Mouse (Mus musculus) gastrocnemius, postnatal 4 days (tissue): Measurements from ENCODE around the gene Vps18. TPM values are rescaled to one million over a fixed set of nuclear protein-coding genes. Genes with fewer than 3 reads are reported as not detected.

Experiments
- DNase-seq, 2 experiments: peaks; one replicate each; pipeline ENCODE4 v3.0.0; 2021 to 2022; ENCODE audit warnings: low spot score in 2 of 2, mixed read lengths in 2 of 2
- long read RNA-seq, 2 experiments: library from polyadenylated mRNA; stranded (forward); transcript quantifications; one replicate each; pipeline ENCODE4 v2.0.0; 2021
- total RNA-seq, 2 experiments: library from RNA; stranded (reverse); gene quantifications; 2 replicates each; pipeline ENCODE4 v1.2.3; 2021

Gene Vps18
- 10 to 100 TPM; 12.6 to 13.0 TPM for total RNA-seq
- long read RNA-seq, experiment 1, full-length matches to known transcripts = 13 of 23 reads
- long read RNA-seq, experiment 1, partial matches to known transcripts = 8 of 23 reads
- long read RNA-seq, experiment 1, other reads (novel, unspliced or antisense) = 2 of 23 reads
- long read RNA-seq, experiment 2, full-length matches to known transcripts = 15 of 23 reads
- long read RNA-seq, experiment 2, partial matches to known transcripts = 7 of 23 reads
- long read RNA-seq, experiment 2, other reads (novel, unspliced or antisense) = 1 of 23 reads

DNA sequence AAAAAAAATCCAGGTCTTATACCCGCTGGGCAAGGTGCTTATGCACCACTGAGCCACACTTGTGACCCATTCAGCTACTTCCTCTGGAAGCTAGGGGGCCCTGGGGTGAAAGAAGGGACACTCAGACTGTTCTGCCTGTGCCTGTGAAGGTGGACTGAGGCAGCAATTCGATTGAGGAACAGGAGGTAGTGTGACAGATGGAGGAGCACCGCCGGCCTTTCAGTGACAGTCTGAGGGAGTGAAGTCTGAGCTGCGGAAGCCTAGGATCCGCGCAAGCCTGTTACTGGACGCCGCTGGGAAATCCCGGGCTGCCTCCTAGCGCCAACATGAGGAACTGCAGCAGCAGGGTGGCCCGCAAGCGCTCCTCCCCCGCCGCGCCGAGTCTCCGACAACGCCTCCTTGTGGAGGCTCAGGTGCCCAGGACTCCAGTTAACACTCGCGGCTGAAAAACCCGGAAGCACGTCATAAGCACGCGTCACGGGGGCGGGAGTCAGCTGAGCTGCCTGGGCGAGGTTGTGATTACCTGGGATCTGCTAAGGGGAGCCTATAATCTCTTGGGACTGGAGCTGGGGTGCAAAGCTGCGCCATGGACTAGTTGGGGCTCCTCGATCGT is at the start of gene Vps18:
Vps18 (plus strand) TSS at position 471 of the 613 bp plus-strand sequence.
- peak; percentile 94 to 97 for DNase-seq

DNA sequence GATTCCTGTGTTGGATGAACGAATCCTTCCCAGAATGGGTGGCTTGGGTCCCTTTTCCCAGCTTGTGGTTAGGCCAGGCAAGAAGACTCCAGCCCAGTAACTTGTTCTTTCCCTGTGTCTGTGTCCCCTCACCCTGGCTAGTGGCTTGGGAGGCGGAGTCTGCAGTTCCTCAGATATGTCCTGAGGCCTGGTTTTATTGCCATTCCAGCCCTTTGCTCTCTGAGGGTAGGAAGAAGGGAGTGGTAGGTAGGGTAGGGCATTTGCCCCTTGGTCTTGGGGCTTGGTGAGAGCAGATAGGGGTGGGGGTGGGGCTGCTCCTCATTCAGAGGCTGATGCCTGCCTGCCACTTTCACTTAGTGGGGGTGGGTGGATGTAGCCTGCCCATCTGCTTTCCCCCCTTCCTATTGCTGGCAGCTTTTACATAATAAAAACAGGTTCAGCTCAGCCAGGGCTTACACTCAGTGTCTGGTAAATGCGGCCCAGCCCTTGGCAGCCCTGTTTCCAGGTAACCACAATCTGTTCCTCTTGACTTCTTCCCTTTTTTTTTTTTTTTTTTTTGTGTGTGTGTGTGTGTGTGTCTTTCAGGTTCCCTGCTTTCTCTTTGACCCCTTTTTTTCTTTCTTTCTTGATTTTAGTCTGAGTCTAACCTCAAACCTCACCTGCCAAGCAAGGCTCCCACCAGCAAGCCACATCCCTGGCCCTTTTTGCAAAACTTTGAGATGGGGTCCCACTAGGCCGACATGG is 48.3 kb upstream of the Vps18 start:
- no peak for DNase-seq

- DNase-seq = no peak
These were observed 47.7 kb upstream of the Vps18 start for GRCm38 (mm10) chr2:119240819-119241186.

GRCm38 (mm10) chr2:119242548-119242947 is 46.0 kb upstream of the Vps18 start:
- DNase-seq = no peak

GRCm38 (mm10) chr2:119245246-119245645 is 43.3 kb upstream of the Vps18 start:
- no peak for DNase-seq

GRCm38 (mm10) chr2:119247904-119248303 is 40.6 kb upstream of the Vps18 start:
- no peak for DNase-seq

DNA sequence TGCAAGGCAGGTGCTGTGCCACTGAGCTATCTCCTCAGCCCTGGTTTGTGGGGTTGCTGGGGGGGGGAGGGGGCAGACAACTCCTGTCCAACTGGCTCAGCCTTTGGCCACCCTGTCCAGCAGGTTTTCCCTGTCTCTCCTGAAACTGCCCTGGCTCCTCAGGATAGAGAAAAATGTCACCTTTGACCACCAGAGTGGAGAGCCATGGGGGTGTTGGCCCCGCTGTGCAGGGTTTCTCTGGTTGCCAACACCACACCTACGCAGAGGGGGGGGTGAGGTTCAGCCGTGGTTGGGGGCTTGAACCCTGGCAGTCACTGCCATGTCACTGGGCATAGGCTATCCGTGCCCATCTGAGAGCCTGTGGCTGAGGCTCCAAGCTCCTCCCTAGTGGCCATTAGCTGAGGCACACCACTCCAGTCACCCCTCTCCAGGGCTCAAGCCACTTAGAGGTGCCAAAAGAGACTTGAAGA is 38.9 kb upstream of the Vps18 start:
- no peak for DNase-seq

GRCm38 (mm10) chr2:119250377-119250776 is 38.2 kb upstream of the Vps18 start:
- DNase-seq = no peak

DNA sequence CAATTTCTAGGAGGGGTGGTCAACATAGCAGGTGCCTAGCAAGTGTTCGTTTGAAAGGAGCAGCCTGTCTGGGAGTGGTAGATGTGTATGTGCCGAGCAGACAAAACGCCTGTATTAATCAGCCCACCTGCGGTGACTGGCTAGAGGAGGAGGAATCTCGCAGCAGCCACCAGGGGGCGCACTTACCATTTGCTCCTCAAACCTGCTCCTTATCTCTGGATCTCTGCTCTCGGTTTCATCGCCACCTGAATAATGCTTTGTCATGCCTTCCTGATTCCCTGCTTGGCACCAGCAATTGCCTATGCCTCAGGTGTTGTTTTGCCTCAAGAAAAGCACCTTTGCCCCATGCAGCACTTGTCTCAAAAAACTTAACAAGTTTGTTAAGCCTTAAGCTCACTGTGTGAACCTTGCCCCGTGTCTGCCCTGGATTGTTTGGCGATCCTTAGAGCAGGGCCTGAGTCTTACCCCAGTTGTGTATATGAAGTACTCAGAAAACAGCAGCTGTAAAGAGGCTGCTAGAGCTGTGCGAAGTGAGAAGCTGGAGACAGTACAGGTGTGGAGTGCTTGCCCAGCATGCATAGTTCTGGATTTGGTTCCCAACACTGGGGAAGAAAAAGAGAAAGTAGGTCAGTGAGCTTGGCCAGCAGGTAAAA is 37.6 kb upstream of the Vps18 start:
- peak; percentile 73 to 82 for DNase-seq

- DNase-seq = no peak
These were observed 33.6 kb upstream of the Vps18 start for GRCm38 (mm10) chr2:119254976-119255375.

- DNase-seq = no peak
These were observed 28.0 kb upstream of the Vps18 start for GRCm38 (mm10) chr2:119260518-119260917.

GRCm38 (mm10) chr2:119261326-119261725 is 27.2 kb upstream of the Vps18 start:
- DNase-seq = no peak

- peak in 1 of 2 experiments; percentile 53 for DNase-seq
These were observed 25.6 kb upstream of the Vps18 start for GRCm38 (mm10) chr2:119262978-119263377.

GRCm38 (mm10) chr2:119263813-119264212 is 24.7 kb upstream of the Vps18 start:
- DNase-seq = no peak

- no peak for DNase-seq
These were observed 18.3 kb upstream of the Vps18 start for GRCm38 (mm10) chr2:119270286-119270642.

DNA sequence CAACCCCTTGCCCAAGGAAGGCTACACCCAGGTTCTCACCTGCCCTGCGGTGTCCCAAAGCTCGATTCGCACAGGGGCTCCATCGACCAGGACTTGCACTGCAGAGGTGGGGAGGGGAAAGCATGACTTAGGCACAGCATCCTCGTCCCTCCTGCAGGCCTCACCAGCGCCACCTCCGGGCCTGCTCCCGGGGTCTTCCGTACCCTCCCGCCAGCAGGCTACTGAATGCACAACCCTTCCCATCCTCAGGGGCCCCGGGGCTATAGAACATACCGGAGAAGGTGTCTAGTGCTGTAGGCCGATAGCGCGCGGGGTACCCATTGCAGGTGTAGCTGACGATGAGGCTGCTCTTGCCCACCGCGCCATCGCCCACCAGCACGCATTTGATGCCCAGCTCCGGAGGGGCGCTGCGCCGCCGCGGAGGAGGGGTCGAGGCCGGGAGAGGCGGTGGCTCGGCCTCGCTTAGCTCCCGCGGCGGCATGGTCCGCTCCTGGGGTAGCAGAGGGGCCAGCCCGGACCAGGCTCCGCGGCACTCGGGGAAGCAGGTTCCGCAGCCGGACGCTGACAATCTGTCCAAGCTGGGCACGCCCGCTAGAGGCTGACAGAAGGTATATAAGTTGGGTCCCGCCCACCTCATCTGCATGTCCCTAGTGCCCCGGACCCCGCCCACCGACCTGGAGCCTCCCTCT is 17.8 kb upstream of the Vps18 start, which contains the start of gene Rhov:
Rhov (minus strand) TSS at position 630 of the 689 bp plus-strand sequence.
- peak in 1 of 2 experiments; percentile 36 for DNase-seq

- no peak for DNase-seq
These were observed 14.4 kb upstream of the Vps18 start for GRCm38 (mm10) chr2:119274126-119274525.

- no peak for DNase-seq
These were observed 11.6 kb upstream of the Vps18 start for GRCm38 (mm10) chr2:119276926-119277325.

DNA sequence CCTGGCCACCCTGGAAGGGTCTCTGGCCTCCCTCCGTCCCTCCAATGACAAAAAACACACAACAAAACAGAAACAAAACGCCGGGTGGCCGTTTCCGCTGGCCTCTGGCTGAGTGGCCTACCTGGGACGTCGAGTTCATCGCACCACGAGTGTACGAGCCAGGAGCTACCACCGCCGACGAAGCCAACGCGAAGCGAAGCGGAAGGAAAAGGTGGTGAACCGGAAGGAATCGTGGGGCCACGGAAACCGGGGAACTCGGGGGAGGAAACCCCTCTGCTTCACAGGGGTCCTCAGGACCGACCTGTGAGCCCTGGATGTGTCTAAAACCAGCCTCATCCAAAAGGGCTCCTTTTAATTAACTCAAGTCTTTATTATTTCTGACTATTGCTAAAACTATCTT is 10.7 kb upstream of the Vps18 start:
- DNase-seq = no peak

DNA sequence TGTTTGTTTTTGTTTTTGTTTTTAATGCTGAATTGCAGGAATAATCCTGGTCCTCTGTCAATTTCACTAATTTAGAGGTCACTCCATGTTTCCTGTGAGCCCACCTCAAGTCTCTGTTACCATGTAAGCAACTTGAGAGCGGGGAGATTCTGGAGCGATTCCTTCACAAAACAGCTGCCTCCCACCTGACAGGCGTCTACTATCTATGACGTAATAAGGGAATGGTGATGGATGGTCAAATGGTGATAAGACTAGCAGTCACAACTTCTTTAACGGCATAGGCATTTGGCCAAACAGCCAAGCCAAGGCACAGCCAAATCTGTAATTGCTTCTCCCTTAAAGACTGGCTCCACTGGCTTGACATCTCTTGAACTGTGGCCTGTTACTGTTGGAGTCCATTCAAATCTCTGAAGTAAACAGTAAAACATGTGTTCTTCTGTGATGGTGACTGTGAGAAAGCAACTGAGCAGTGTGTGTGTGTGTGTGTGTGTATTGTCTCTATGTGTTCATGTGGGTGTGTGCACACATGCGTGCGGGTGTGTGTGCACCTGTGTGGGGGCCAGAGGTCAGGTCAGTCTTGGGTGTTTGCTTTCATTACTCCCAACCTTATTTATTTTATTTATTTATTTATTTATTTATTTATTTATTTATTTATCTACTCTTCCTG is 6.5 kb upstream of the Vps18 start:
- no peak for DNase-seq
